Mouse (Mus musculus) limb, embryonic 13.5 days (tissue): ENCODE data around the gene Efcab10. TPM values are rescaled to one million over a fixed set of nuclear protein-coding genes. Genes with fewer than 3 reads are reported as not detected.

Experiments used
- ATAC-seq: fragments of 200-750 bp; cut with Nextera tagmentation; 2 replicates; pipeline ENCODE4 v1.8.0; 2017; ENCODE audit warnings: low read depth, moderate number of reproducible peaks, moderate TSS enrichment; ENCODE audit not compliant: low FRiP score
- H3K27ac ChIP-seq: fragments of 300-500 bp; sonication (generic); 2 replicates; pipeline ENCODE4 v1.5.1; 2015; ENCODE audit warnings: inconsistent platforms, mild to moderate bottlenecking, moderate library complexity
- H3K27me3 ChIP-seq: fragments of 300-500 bp; sonication (generic); 2 replicates; pipeline ENCODE4 v1.6.1; 2015; ENCODE audit warnings: mild to moderate bottlenecking, inconsistent platforms
- H3K36me3 ChIP-seq: fragments of 300-500 bp; sonication (generic); 2 replicates; pipeline ENCODE4 v1.6.1; 2015; ENCODE audit warnings: inconsistent platforms, mild to moderate bottlenecking, moderate library complexity
- H3K4me1 ChIP-seq: fragments of 300-500 bp; sonication (generic); 2 replicates; pipeline ENCODE4 v1.6.1; 2015; ENCODE audit warnings: inconsistent platforms
- H3K4me2 ChIP-seq: fragments of 300-500 bp; sonication (generic); replicated peaks from 2 replicates; pipeline ENCODE4 v1.6.1; 2015; ENCODE audit warnings: inconsistent platforms, mild to moderate bottlenecking, moderate library complexity
- H3K4me3 ChIP-seq: fragments of 300-500 bp; sonication (generic); 2 replicates; pipeline ENCODE4 v1.5.1; 2015; ENCODE audit warnings: moderate library complexity, mild to moderate bottlenecking, inconsistent platforms
- H3K9ac ChIP-seq: fragments of 300-500 bp; sonication (generic); 2 replicates; pipeline ENCODE4 v1.6.1; 2015; ENCODE audit warnings: mild to moderate bottlenecking, inconsistent platforms
- H3K9me3 ChIP-seq: fragments of 300-500 bp; sonication (generic); 2 replicates; pipeline ENCODE4 v1.6.1; 2016; ENCODE audit warnings: inconsistent platforms
- WGBS: fragments of 180-500 bp; shearing (Covaris S2); methylation state at CpG from one replicate; pipeline ENCODE4 v1.1.7; 2015; 5-methylcytosine and 5-hydroxymethylcytosine counted together
- polyA plus RNA-seq: library from polyadenylated mRNA; unstranded; fragments of >200 nt; fragmentation: Nextera tagmentation; extraction: Ambion mirVana; gene quantifications from 2 replicates; pipeline ENCODE4 v1.2.1, GENCODE M21; 2015

Gene Efcab10
- 0.31 TPM in 2 replicates for polyA plus RNA-seq

GRCm38 (mm10) chr12:33394804-33395623 is at the start of gene Efcab10:
TSS of gene Efcab10 (plus strand) at chr12:33394854.
- Histone ChIP-seq H3K27ac (no peak within 1 kb of the TSS), H3K9me3 (no peaks in the 10 kb centered on the region), H3K27me3 (no peaks in the 10 kb centered on the region), H3K4me2 (peak within 1 kb of the TSS; percentile 68), H3K36me3 (no peaks in the 10 kb centered on the region), H3K4me3 (peak within 1 kb of the TSS; percentile 39), H3K4me1 (peaks cover 9% of the 10 kb centered on the region), H3K9ac (peak within 1 kb of the TSS; percentile 63)
- no peak for ATAC-seq
- 11% methylated on average over 24 of the region's 24 CpGs for WGBS

GRCm38 (mm10) chr12:33344970-33345772 is 49.5 kb upstream of the Efcab10 start:
- H3K4me3 ChIP-seq = peak overlapping the region; percentile 22
- peak overlapping the region; percentile 48; the same call in 1 of the 2 replicates for H3K9ac ChIP-seq
- ATAC-seq = peak; percentile 37; the same call in 1 of the 2 replicates
- peaks cover 17% of the 10 kb centered on the region; the same call in 1 of the 2 replicates for H3K36me3 ChIP-seq
- no peaks in the 10 kb centered on the region for H3K9me3 ChIP-seq
- peaks cover 37% of the 10 kb centered on the region for H3K4me1 ChIP-seq
- H3K27me3 ChIP-seq = peaks cover 14% of the 10 kb centered on the region
- H3K4me2 ChIP-seq = peak overlapping the region; percentile 60
- peak overlapping the region; percentile 11; the same call in 1 of the 2 replicates for H3K27ac ChIP-seq
- WGBS = 5% methylated on average over 25 of the region's 25 CpGs

GRCm38 (mm10) chr12:33345773-33346435 is 48.8 kb upstream of the Efcab10 start:
- peak overlapping the region; percentile 60 for H3K4me2 ChIP-seq
- no peaks in the 10 kb centered on the region for H3K9me3 ChIP-seq
- H3K9ac ChIP-seq = peak overlapping the region; percentile 21
- peaks cover 22% of the 10 kb centered on the region for H3K36me3 ChIP-seq
- peak; percentile 68 for ATAC-seq
- H3K27me3 ChIP-seq = peaks cover 14% of the 10 kb centered on the region
- WGBS = 17% methylated on average over 23 of the region's 23 CpGs
- H3K4me1 ChIP-seq = peaks cover 37% of the 10 kb centered on the region
- peak overlapping the region; percentile 22 for H3K4me3 ChIP-seq
- H3K27ac ChIP-seq = peak overlapping the region; percentile 11; the same call in 1 of the 2 replicates

GRCm38 (mm10) chr12:33352671-33353070 is 42.0 kb upstream of the Efcab10 start:
- WGBS = 66% methylated on average over 4 of the region's 4 CpGs
- no peak for ATAC-seq
- no peaks in the 10 kb centered on the region for H3K9me3 ChIP-seq
- H3K4me3 ChIP-seq = no peak overlapping the region
- H3K27ac ChIP-seq = no peak overlapping the region
- H3K4me2 ChIP-seq = no peak overlapping the region
- H3K4me1 ChIP-seq = no peaks in the 10 kb centered on the region
- H3K9ac ChIP-seq = no peak overlapping the region
- H3K36me3 ChIP-seq = peaks cover 28% of the 10 kb centered on the region
- no peaks in the 10 kb centered on the region for H3K27me3 ChIP-seq

GRCm38 (mm10) chr12:33358345-33358744 is 36.3 kb upstream of the Efcab10 start:
- Histone ChIP-seq H3K4me2 (no peak overlapping the region), H3K9ac (no peak overlapping the region), H3K9me3 (no peaks in the 10 kb centered on the region), H3K27ac (no peak overlapping the region), H3K4me1 (peaks cover 4% of the 10 kb centered on the region; the same call in 1 of the 2 replicates), H3K27me3 (no peaks in the 10 kb centered on the region), H3K36me3 (peaks cover 22% of the 10 kb centered on the region), H3K4me3 (no peak overlapping the region)
- WGBS = 84% methylated on average over 10 of the region's 10 CpGs
- ATAC-seq = no peak

GRCm38 (mm10) chr12:33359209-33359608 is 35.4 kb upstream of the Efcab10 start:
- H3K4me1 ChIP-seq = peaks cover 4% of the 10 kb centered on the region; the same call in 1 of the 2 replicates
- peaks cover 17% of the 10 kb centered on the region for H3K36me3 ChIP-seq
- H3K27me3 ChIP-seq = no peaks in the 10 kb centered on the region
- no peak overlapping the region for H3K27ac ChIP-seq
- 92% methylated on average over 7 of the region's 7 CpGs for WGBS
- H3K4me3 ChIP-seq = no peak overlapping the region
- no peaks in the 10 kb centered on the region for H3K9me3 ChIP-seq
- no peak overlapping the region for H3K9ac ChIP-seq
- no peak for ATAC-seq
- no peak overlapping the region for H3K4me2 ChIP-seq

GRCm38 (mm10) chr12:33359878-33360482 is 34.7 kb upstream of the Efcab10 start:
- Histone ChIP-seq H3K27ac (no peak overlapping the region), H3K4me1 (peaks cover 11% of the 10 kb centered on the region; the same call in 1 of the 2 replicates), H3K9ac (no peak overlapping the region), H3K4me2 (no peak overlapping the region), H3K9me3 (no peaks in the 10 kb centered on the region), H3K4me3 (no peak overlapping the region), H3K27me3 (no peaks in the 10 kb centered on the region), H3K36me3 (peaks cover 17% of the 10 kb centered on the region)
- no peak for ATAC-seq
- WGBS = 79% methylated on average over 5 of the region's 5 CpGs

- no peak overlapping the region for H3K9ac ChIP-seq
- 54% methylated on average over 6 of the region's 6 CpGs for WGBS
- H3K27ac ChIP-seq = no peak overlapping the region
- H3K4me3 ChIP-seq = no peak overlapping the region
- peaks cover 11% of the 10 kb centered on the region; the same call in 1 of the 2 replicates for H3K4me1 ChIP-seq
- no peaks in the 10 kb centered on the region for H3K9me3 ChIP-seq
- H3K4me2 ChIP-seq = no peak overlapping the region
- no peaks in the 10 kb centered on the region for H3K27me3 ChIP-seq
- peaks cover 17% of the 10 kb centered on the region for H3K36me3 ChIP-seq
- no peak for ATAC-seq
These were observed 33.9 kb upstream of the Efcab10 start for GRCm38 (mm10) chr12:33360729-33361128.

- peaks cover 21% of the 10 kb centered on the region for H3K36me3 ChIP-seq
- 75% methylated on average over 8 of the region's 8 CpGs for WGBS
- peaks cover 11% of the 10 kb centered on the region; the same call in 1 of the 2 replicates for H3K4me1 ChIP-seq
- no peaks in the 10 kb centered on the region for H3K27me3 ChIP-seq
- H3K4me2 ChIP-seq = no peak overlapping the region
- H3K4me3 ChIP-seq = no peak overlapping the region
- H3K27ac ChIP-seq = no peak overlapping the region
- H3K9me3 ChIP-seq = no peaks in the 10 kb centered on the region
- ATAC-seq = no peak
- H3K9ac ChIP-seq = no peak overlapping the region
These were observed 30.1 kb upstream of the Efcab10 start for GRCm38 (mm10) chr12:33364511-33364910.

- Histone ChIP-seq H3K4me1 (peaks cover 11% of the 10 kb centered on the region; the same call in 1 of the 2 replicates), H3K4me3 (no peak overlapping the region), H3K36me3 (peaks cover 18% of the 10 kb centered on the region), H3K27ac (no peak overlapping the region), H3K9ac (no peak overlapping the region), H3K9me3 (no peaks in the 10 kb centered on the region), H3K27me3 (no peaks in the 10 kb centered on the region), H3K4me2 (no peak overlapping the region)
- WGBS = 92% methylated on average over 8 of the region's 8 CpGs
- no peak for ATAC-seq
These were observed 29.5 kb upstream of the Efcab10 start for GRCm38 (mm10) chr12:33365133-33365532.

- Histone ChIP-seq H3K9ac (no peak overlapping the region), H3K36me3 (peaks cover 18% of the 10 kb centered on the region), H3K4me1 (peaks cover 3% of the 10 kb centered on the region; the same call in 1 of the 2 replicates), H3K4me2 (no peak overlapping the region), H3K27me3 (no peaks in the 10 kb centered on the region), H3K27ac (no peak overlapping the region), H3K4me3 (no peak overlapping the region), H3K9me3 (no peaks in the 10 kb centered on the region)
- ATAC-seq = no peak
- WGBS = 91% methylated on average over 3 of the region's 3 CpGs
These were observed 25.1 kb upstream of the Efcab10 start for GRCm38 (mm10) chr12:33369555-33369954.
